Mouse (Mus musculus) cerebellum, adult 8-10 months (tissue): ENCODE measurements at regions not wholly inside any gene's neighbourhood (a gene's known extent, or its start where the extent isn't known, plus 50 kb on each side); places are given as distances from the start of the nearest gene placed in this dataset.

Experiments
- DNase-seq: peaks from one replicate; pipeline ENCODE4 v3.0.0; 2022

- no peak for DNase-seq
Measured at GRCm38 (mm10) chr12:112336691-112337295, 152.5 kb upstream of the A530016L24Rik start.

DNA sequence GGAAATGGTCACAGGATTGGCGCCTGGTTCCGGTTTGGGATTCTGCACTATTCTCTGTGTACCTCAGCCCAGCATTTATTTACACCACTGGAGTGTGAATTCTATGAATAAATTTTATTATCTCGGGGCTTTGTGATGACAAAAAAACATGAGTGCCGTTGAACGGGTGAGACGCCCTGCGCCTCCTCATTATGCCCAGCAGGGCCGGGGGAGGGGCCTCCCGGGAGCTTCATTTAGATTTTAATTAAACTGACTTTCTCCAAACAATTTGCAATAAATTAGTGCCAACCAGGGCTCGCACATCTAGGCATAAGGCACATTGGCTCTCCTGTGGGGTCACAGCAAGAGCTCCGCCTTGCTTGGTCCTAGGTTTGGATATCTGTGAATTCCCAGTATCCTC, 151.8 kb upstream of the A530016L24Rik start:
- no peak for DNase-seq

DNA sequence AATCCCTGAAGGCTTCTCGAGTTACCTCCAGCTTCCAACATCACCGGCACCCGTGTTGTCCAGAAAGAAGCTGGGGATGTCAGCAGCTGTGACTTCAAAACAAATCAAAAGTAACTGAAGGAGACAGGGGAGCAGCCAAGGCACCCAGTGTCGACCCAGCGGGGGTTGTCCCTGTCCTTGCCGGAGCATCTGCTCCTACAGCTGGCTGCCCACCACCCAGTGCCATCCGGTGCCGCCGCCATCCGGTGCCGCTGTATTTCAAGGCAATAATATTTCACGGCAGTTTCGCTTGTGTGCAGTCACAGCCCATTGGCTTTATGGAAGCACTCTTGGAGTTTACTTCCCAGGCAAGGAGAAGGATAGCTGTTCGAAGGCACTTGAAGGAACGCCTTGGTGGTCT, 150.3 kb upstream of the A530016L24Rik start:
- no peak for DNase-seq

GRCm38 (mm10) chr12:112339481-112340179, 149.6 kb upstream of the A530016L24Rik start:
- DNase-seq: no peak

DNA sequence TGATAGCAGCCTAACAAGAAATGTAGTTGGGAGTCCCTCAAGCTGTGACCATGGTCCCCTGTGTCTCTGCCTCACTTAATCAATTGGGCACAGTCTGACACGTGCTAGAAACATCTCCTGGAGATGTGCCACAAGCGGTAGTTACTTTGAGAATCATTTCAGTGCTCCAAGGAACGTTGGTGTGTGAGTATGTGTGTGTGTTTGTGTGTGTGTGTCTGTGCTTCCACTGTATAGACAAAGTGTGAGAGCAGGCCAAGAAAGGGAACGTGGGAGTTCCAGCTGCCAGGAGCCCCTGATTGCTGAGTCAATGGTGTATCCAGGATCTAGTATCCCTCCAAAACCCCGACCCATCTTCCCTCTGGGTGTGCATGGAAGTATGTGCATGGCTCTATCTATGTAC, 149.0 kb upstream of the A530016L24Rik start:
- DNase-seq: no peak

DNA sequence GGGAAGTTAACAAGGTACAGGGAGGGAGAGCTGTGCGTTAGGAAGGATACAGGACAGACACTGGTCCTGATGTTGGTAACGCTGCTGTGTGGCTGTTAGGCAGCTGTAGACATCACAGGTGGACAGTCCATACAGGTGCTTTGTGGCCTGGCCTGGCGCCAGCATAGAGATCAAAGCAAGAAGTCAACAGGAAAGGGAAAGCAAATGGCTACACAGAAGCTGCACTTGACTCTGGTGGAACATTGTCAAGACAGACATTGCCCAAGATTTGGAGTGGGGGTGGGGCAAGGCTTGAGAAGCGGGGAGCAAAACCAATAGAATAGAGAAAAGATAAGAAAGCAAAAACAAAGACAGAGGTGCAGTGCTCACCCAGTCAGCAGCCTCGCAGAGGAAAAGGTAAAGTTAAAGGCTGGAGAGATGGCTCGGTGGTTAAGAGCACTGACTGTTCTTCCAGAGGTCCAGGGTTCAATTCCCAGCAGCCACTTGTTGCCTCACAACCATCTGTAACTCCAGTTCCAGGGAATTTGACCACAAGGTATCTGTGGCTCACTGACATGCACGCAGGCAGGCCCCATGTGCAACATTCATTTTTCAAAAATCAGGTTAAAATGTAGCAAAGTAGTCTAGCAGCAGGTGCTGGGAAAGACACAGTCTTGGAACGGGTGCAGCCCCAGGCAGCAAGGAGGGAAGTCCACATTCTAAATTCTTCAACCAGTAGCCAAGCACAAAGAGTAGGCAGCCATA, 147.3 kb upstream of the A530016L24Rik start:
- DNase-seq: no peak

DNA sequence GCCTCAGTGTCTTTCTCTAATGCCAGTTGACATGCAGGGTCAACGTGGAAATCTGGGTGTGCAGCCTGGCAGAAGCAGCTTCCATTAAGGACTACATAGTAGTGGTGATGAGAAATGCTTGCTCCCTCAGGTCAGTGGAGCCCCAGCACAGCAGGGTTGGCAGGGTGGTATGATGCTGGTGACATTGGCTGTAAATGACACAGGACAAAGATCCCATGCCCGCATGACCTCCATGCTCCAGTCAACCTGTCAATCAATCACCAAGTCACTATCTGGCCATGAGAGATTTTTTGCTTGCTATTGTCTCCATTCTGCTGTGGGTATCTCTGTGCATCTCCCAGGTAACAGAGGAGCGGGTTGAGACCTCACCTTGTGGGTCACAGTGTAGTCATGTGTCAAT, 146.2 kb upstream of the A530016L24Rik start:
- no peak for DNase-seq

- DNase-seq: no peak
Measured at GRCm38 (mm10) chr12:112344285-112344684, 145.0 kb upstream of the A530016L24Rik start.

DNA sequence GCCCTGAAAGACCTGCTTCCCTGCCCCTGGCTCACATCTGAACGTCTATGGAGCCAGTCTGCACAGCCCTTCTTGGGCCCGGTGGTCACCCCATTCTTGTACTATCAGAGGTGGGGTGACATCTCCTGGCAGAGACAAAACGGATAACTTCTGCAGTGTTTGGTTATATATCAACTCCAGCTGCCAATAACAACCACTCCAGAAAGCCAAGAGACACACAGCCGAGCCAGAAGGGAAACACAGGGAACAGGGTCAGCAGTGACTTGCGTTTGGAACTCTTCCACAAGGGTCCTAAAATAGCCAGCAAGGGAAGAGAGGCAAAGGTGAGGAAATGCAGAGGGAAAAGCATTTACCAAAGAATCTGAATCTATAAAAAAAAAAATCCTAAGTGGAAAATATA, 143.5 kb upstream of the A530016L24Rik start:
- DNase-seq: no peak

- DNase-seq: no peak
Measured at GRCm38 (mm10) chr12:112348116-112348515, 141.1 kb upstream of the A530016L24Rik start.

- no peak for DNase-seq
Measured at GRCm38 (mm10) chr12:112349676-112350318, 139.5 kb upstream of the A530016L24Rik start.

DNA sequence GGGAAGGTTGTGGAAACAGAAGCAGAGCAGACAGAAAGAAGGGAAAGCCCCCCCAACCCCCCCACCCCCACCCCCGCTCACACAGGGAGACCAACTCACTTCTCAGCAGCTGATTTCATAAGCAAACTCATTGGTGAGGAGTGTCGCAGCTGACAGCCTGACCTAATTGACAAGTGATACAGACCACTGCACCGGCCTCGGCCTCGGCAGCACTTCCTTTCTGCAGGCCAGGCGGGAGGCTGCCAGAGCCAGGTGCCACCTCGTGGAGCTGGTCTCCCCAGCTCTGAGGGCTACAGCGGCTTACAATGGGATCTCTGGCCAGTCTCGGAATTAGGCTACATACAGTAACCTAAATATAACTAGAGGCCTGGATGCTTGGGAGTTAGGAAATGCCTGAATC, 138.5 kb upstream of the A530016L24Rik start:
- no peak for DNase-seq

GRCm38 (mm10) chr12:112363349-112363748, 125.9 kb upstream of the A530016L24Rik start:
- no peak for DNase-seq

- no peak for DNase-seq
Measured at GRCm38 (mm10) chr12:112367221-112367620, 122.0 kb upstream of the A530016L24Rik start.

DNA sequence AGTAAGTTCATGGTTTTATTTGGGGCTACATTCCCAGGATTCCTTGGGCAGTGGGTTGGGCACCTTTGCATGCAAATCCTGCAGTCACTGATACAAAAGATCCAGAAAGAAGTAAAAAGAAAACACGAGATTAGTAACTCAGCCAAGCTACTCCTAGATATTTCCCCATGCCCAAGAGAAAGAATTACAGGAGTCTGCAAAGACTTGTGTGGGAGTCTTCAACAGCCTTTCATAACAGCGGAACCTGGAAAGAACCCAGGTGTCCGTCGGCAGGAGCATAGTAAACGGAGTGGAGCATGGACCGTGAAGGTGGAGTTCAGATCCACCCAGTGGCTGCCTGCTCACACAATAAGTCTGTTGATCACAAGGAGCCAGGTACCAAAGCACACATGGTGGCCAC, 121.1 kb upstream of the A530016L24Rik start:
- no peak for DNase-seq

DNA sequence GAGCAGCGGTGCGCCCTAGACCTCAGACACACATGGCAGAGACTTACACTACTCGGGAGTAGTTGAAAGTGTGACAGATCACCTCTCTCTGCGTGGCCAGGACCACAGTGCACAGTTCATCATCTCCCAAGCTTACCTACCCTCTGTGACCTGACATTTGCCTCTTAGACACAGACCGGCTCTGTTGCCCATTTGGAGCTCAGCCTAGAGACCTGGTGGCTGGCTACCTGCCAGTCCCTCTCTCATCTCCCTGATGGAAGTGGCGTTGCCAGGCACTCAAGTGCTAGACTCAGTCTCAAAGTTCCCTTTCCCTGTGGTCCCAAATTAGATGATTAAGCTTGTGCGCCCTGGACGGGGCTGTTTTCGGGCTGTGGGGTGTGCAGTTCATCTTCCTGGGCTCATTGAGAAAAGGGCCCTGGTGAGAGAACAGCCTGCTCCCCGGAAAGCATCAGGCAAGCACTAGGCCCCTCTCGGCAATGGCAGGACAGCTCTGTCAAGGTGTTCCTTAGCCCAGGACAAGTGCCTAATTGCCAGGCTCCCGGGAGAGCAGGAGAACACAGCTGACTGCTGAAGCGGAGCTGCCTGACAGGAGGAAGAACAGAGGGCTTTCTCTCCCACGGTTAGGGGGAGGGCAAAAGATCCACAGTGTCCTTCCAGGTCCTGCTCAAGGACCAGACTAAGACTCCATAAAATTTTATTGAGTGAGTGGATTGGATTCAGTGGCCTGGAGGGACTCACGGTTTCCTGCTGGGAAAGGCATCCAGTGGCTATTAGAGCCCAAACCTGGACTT, 119.5 kb upstream of the A530016L24Rik start:
- DNase-seq: no peak

DNA sequence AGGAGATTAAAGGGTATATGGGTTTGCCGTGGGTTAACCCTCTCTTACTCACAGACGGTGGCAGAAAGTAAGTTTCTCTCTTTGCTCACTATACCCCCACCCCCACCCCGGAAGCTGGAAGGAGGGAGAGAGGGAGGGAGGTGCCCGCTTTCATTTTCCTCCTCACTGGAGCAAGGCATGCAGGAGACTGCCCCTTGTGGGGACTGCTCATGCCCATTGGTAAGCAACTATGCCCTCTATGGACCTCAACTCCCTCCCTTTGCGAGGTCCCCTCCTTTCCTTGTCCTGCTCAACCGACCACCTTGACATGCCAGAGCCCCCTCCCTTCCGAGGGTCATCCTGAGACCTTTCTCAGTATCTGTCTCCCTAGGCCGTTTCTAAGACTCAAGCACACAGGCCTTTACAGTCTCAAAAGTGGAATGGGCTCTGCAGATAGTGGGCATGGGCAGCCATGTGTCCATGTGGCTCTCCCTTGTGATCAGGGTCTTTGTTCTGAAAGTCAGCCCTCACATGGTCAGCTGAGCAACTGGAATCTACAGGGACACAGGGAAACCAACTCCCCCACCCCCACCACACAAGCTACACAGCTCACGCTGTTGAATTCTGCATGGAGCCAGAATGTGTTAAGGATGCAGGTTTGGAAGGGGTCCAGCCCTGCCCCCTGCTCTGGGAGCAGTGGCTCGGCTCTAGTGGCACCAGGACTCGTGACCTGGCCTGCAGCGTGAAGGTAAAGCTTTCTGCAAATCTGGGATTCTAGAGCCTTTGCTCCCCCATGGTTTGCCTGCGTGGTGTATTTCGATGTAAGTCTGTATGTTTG, 116.8 kb upstream of the A530016L24Rik start:
- no peak for DNase-seq

GRCm38 (mm10) chr12:112373966-112374365, 115.3 kb upstream of the A530016L24Rik start:
- peak; percentile 51 for DNase-seq

GRCm38 (mm10) chr12:112376236-112376635, 113.0 kb upstream of the A530016L24Rik start:
- peak; percentile 24 for DNase-seq

DNA sequence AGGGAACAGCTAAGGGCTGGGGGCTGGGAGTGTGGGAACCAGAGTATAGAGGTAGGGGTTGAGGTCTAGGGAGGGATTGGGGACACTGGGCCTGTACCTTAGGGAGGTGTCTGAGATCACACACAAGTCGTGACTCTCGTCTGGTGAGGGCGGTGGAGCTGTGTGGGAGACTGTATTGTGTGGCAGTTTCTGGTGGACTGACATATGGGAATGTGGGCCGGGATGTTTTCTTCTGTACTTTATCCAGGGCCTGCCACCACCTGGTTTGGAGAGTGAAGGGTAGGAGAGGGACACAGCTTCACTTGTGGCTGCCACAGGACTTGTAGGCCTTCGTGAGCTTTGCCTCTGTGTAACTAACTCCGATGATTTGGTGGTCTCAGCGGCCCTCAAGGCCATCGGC, 112.5 kb upstream of the A530016L24Rik start:
- no peak for DNase-seq

GRCm38 (mm10) chr12:112378482-112379243, 110.6 kb upstream of the A530016L24Rik start:
- DNase-seq: no peak
